Comparison of ENCODE assay signal across 8 mouse cellular contexts in the genomic region with DNA sequence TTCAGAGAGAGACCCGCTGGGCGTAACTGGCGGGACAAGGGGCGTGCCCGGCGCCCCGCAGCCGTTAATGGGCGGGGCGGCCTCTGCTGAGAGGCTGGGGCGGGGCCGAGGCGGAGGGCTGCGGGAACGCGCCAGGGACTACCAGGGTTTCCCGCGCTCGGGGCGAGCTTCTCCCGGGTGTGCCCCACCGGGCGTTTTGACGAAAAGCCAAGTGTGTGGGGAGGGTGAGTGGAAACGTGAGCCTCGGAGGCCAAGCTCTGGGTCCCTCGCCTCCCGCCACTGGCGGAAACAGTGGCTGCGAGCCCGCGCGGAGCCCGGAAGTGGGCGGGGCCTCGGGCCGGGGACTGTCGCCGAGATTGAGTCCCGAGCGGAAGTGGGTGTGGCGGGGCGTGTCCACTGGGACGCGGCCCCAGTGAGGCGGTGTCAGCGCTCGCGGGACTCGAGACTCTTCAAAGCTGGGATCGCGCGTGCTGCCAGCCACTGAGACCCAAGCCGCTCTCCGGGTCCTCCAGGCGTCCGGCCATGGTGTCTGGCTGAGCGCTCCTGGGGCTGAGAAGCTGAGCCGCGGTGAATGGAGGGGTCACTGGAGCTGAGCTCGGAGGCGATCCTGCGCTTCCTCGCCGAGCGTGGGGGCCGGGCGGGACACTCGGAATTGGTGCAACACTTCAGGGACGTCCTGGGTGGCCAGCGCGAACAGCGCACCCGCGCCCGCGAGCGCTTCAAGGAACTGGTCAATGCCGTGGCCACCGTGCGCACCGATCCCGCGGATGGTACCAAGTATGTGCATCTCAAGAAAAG. TPM values are rescaled to one million over a fixed set of nuclear protein-coding genes. Genes with fewer than 3 reads are reported as not detected.
DNase-seq lines count a peak whose midpoint lies in the region; ATAC-seq lines count a peak whose summit lies in the region.

Gene Sept10 (minus strand): TSS at position 375 of the 798 bp plus-strand sequence.
Gene Sowahc (plus strand): TSS at position 481 of the 798 bp plus-strand sequence.

- under 1% methylated on average over 84 of the region's 84 CpGs for WGBS in forebrain, embryonic 11.5 days
- WGBS in heart, embryonic 15.5 days: under 1% methylated on average over 84 of the region's 84 CpGs
- WGBS in liver, embryonic 12.5 days (ENCODE audit: insufficient replicate concordance): under 1% methylated on average over 84 of the region's 84 CpGs

- H3K9me3 ChIP-seq in forebrain, embryonic 11.5 days (ENCODE audit: control insufficient read depth, low read length): no peaks in the 10 kb centered on the region
- no peaks in the 10 kb centered on the region for H3K9me3 ChIP-seq in heart, embryonic 15.5 days (replicated peaks)
- no peaks in the 10 kb centered on the region for H3K9me3 ChIP-seq in liver, embryonic 12.5 days (replicated peaks)

- peaks cover 5% of the 10 kb centered on the region for H3K4me1 ChIP-seq in forebrain, embryonic 11.5 days (replicated peaks; ENCODE audit: control insufficient read depth, insufficient read depth, low read length)
- peaks cover 23% of the 10 kb centered on the region for H3K4me1 ChIP-seq in heart, embryonic 15.5 days (replicated peaks)
- H3K4me1 ChIP-seq in liver, embryonic 12.5 days: peaks cover 21% of the 10 kb centered on the region

- peak within 1 kb of the TSS; percentile 96 for H3K27ac ChIP-seq in forebrain, embryonic 11.5 days (ENCODE audit: low read depth, low read length)
- peak within 1 kb of the TSS; percentile 96 for H3K27ac ChIP-seq in heart, embryonic 15.5 days
- H3K27ac ChIP-seq in liver, embryonic 12.5 days: peak within 1 kb of the TSS; percentile 75

- no peaks in the 10 kb centered on the region for H3K36me3 ChIP-seq in forebrain, embryonic 11.5 days (ENCODE audit: control insufficient read depth, insufficient read depth, low read length)
- no peaks in the 10 kb centered on the region for H3K36me3 ChIP-seq in heart, embryonic 15.5 days
- H3K36me3 ChIP-seq in liver, embryonic 12.5 days: no peaks in the 10 kb centered on the region
- H3K36me3 ChIP-seq in splenic B cell, adult 2 months (ENCODE audit: control insufficient read depth, insufficient read depth, low read length, poor library complexity, severe bottlenecking): no peaks in the 10 kb centered on the region

- H3K4me3 ChIP-seq in forebrain, embryonic 11.5 days (ENCODE audit: low read depth, low read length): peak within 1 kb of the TSS; percentile 80
- peak within 1 kb of the TSS; percentile 94 for H3K4me3 ChIP-seq in heart, embryonic 15.5 days
- peak within 1 kb of the TSS; percentile 63 for H3K4me3 ChIP-seq in liver, embryonic 12.5 days

- H3K4me2 ChIP-seq in forebrain, embryonic 11.5 days (ENCODE audit: low read depth, low read length, severe bottlenecking): peak within 1 kb of the TSS; percentile 99
- peak within 1 kb of the TSS; percentile 100 for H3K4me2 ChIP-seq in heart, embryonic 15.5 days
- peak within 1 kb of the TSS; percentile 89 for H3K4me2 ChIP-seq in liver, embryonic 12.5 days

- peak; percentile 97 for ATAC-seq in forebrain, embryonic 11.5 days (replicated peaks; ENCODE audit: low FRiP score)
- ATAC-seq in heart, embryonic 15.5 days (replicated peaks; ENCODE audit: insufficient number of reproducible peaks, insufficient read depth, low FRiP score, low read depth): peak; percentile 97
- ATAC-seq in liver, embryonic 12.5 days: peak; percentile 86

- peak within 1 kb of the TSS; percentile 90 for H3K9ac ChIP-seq in forebrain, embryonic 11.5 days (ENCODE audit: low read length)
- peak within 1 kb of the TSS; percentile 90 for H3K9ac ChIP-seq in heart, embryonic 15.5 days
- peak within 1 kb of the TSS; percentile 66 for H3K9ac ChIP-seq in liver, embryonic 12.5 days

- peak; percentile 94 to 97 for DNase-seq in CD8-positive naive resting alpha-beta T cell, adult 2 months (ENCODE audit: low read depth in 2 of 2, low spot score in 2 of 2)
- peak; percentile 74 for DNase-seq in c-Kit-positive CD71-positive TER-119-negative erythroid progenitor cells, embryonic 14.5 days (ENCODE audit: low read depth)
- peak; percentile 99 for DNase-seq in forebrain, embryonic 11.5 days (ENCODE audit: low spot score)
- DNase-seq in kidney, postnatal 14 days: peak; percentile 99
- peak; percentile 97 for DNase-seq in naive thymus-derived CD4-positive, alpha-beta T cell, adult 2 months (ENCODE audit: low read depth)
- peak; percentile 97 for DNase-seq in splenic B cell, adult 2 months (ENCODE audit: low read depth, low spot score)

- no peaks in the 10 kb centered on the region for H3K27me3 ChIP-seq in forebrain, embryonic 11.5 days (ENCODE audit: control insufficient read depth, insufficient read depth, low read length)
- no peaks in the 10 kb centered on the region for H3K27me3 ChIP-seq in heart, embryonic 15.5 days
- peaks cover 59% of the 10 kb centered on the region for H3K27me3 ChIP-seq in liver, embryonic 12.5 days (replicated peaks)
- no peaks in the 10 kb centered on the region for H3K27me3 ChIP-seq in splenic B cell, adult 2 months (ENCODE audit: control insufficient read depth, insufficient read depth, low read length, poor library complexity, severe bottlenecking)

RNA-seq across cellular contexts. Expression of gene Sept10, which starts in this region (rescaled TPM):
- polyA plus RNA-seq in forebrain, embryonic 11.5 days (2014; fragmentation: Nextera tagmentation; extraction: Ambion mirVana): 31.8 and 37.3 TPM in 2 replicates
- 31.8 and 38.2 TPM in 2 replicates for polyA plus RNA-seq in heart, embryonic 15.5 days (2015; fragmentation: Nextera tagmentation; extraction: Ambion mirVana)
- polyA plus RNA-seq in liver, embryonic 12.5 days (2016; fragmentation: Nextera tagmentation; extraction: Ambion mirVana): 12.8 and 12.9 TPM in 2 replicates

RNA-seq across cellular contexts. Expression of gene Sowahc, which starts in this region (rescaled TPM):
- 13.7 and 15.2 TPM in 2 replicates for polyA plus RNA-seq in forebrain, embryonic 11.5 days (2014; fragmentation: Nextera tagmentation; extraction: Ambion mirVana)
- 2.5 and 3.7 TPM in 2 replicates for polyA plus RNA-seq in heart, embryonic 15.5 days (2015; fragmentation: Nextera tagmentation; extraction: Ambion mirVana)
- polyA plus RNA-seq in liver, embryonic 12.5 days (2016; fragmentation: Nextera tagmentation; extraction: Ambion mirVana): 2.8 and 3.1 TPM in 2 replicates

Comparison
In these comparisons a context has a peak if more than half of its experiments do, and no peak if none do; other contexts are left out.
1. Peak in every context shown above with its lines: DNase-seq, ATAC-seq, H3K4me3 ChIP-seq and H3K27ac ChIP-seq.